8 mouse cellular contexts compared by ENCODE assay signal in genomic region chr8:71569366-71570290, GRCm38 (mm10). TPM values are rescaled to one million over a fixed set of nuclear protein-coding genes. Genes with fewer than 3 reads are reported as not detected.
DNase-seq lines count a peak whose midpoint lies in the region; ATAC-seq and TF ChIP-seq lines count a peak whose summit lies in the region.

No protein-coding gene starts in this region.

- no peak for TF ChIP-seq CTCF in kidney, postnatal 0 days (IDR thresholded peaks at IDR 0.05; ENCODE audit: low read depth)
- no peak; the same call in 1 of the 2 replicates for TF ChIP-seq CTCF in midbrain, postnatal 0 days (IDR thresholded peaks at IDR 0.05)

- no peaks in the 10 kb centered on the region for H3K36me3 ChIP-seq in forebrain, embryonic 11.5 days (ENCODE audit: control insufficient read depth, insufficient read depth, low read length)
- no peaks in the 10 kb centered on the region for H3K36me3 ChIP-seq in heart, embryonic 14.5 days (ENCODE audit: control insufficient read depth, insufficient read depth, low read length)
- H3K36me3 ChIP-seq in kidney, postnatal 0 days (ENCODE audit: insufficient read depth, low read length), result no peaks in the 10 kb centered on the region
- no peaks in the 10 kb centered on the region for H3K36me3 ChIP-seq in midbrain, postnatal 0 days (ENCODE audit: insufficient read depth, low read length)

- peak overlapping the region; percentile 93 for H3K4me2 ChIP-seq in forebrain, embryonic 11.5 days (ENCODE audit: low read depth, low read length, severe bottlenecking)
- peak overlapping the region; percentile 91 for H3K4me2 ChIP-seq in heart, embryonic 14.5 days (ENCODE audit: low read length)
- H3K4me2 ChIP-seq in kidney, postnatal 0 days (ENCODE audit: low read length), result peak overlapping the region; percentile 62
- H3K4me2 ChIP-seq in midbrain, postnatal 0 days (ENCODE audit: low read depth, low read length, poor library complexity, severe bottlenecking), result peak overlapping the region; percentile 77

- H3K27ac ChIP-seq in forebrain, embryonic 11.5 days (ENCODE audit: low read depth, low read length), result no peak overlapping the region
- H3K27ac ChIP-seq in heart, embryonic 14.5 days (replicated peaks in 1 of 2; ENCODE audit: control insufficient read depth in 1 of 2, insufficient read depth in 1 of 2, low read depth in 2 of 2, low read length in 2 of 2), result peak overlapping the region in 1 of 2 experiments; percentile 64; a peak in 2 of 4 replicates
- H3K27ac ChIP-seq in kidney, postnatal 0 days, result peak overlapping the region; percentile 96
- H3K27ac ChIP-seq in midbrain, postnatal 0 days (ENCODE audit: low read depth, low read length), result peak overlapping the region; percentile 89

- peak; percentile 75 for ATAC-seq in forebrain, embryonic 11.5 days (replicated peaks; ENCODE audit: low FRiP score)
- ATAC-seq in heart, embryonic 14.5 days (ENCODE audit: insufficient number of reproducible peaks, insufficient read depth, low FRiP score, low read depth), result peak; percentile 56
- ATAC-seq in kidney, postnatal 0 days (replicated peaks; ENCODE audit: low FRiP score, low read depth), result peak; percentile 78
- ATAC-seq in midbrain, postnatal 0 days (ENCODE audit: low FRiP score), result peak; percentile 79

- H3K4me3 ChIP-seq in forebrain, embryonic 11.5 days (ENCODE audit: low read depth, low read length), result peak overlapping the region; percentile 63
- H3K4me3 ChIP-seq in heart, embryonic 14.5 days (ENCODE audit: control insufficient read depth in 1 of 2, insufficient read depth in 1 of 2, low read depth in 1 of 2, low read length in 2 of 2), result peak overlapping the region; percentile 53 to 54
- peak overlapping the region; percentile 61 for H3K4me3 ChIP-seq in kidney, postnatal 0 days (replicated peaks; ENCODE audit: low read depth, low read length)
- H3K4me3 ChIP-seq in midbrain, postnatal 0 days (ENCODE audit: low read depth, low read length), result peak overlapping the region; percentile 65

- H3K4me1 ChIP-seq in forebrain, embryonic 11.5 days (replicated peaks; ENCODE audit: control insufficient read depth, insufficient read depth, low read length), result peaks cover 7% of the 10 kb centered on the region; the same call in 1 of the 2 replicates
- peaks cover 16 to 28% of the 10 kb centered on the region in 2 experiments for H3K4me1 ChIP-seq in heart, embryonic 14.5 days (ENCODE audit: control insufficient read depth in 2 of 2, insufficient read depth in 2 of 2, low read length in 2 of 2)
- peaks cover 6% of the 10 kb centered on the region; the same call in 1 of the 2 replicates for H3K4me1 ChIP-seq in kidney, postnatal 0 days (replicated peaks; ENCODE audit: insufficient read depth, low read length)
- H3K4me1 ChIP-seq in midbrain, postnatal 0 days (ENCODE audit: insufficient read depth, low read length), result peaks cover 8% of the 10 kb centered on the region; the same call in 1 of the 2 replicates

- H3K9ac ChIP-seq in forebrain, embryonic 11.5 days (ENCODE audit: low read length), result peak overlapping the region; percentile 57
- peak overlapping the region; percentile 73 for H3K9ac ChIP-seq in heart, embryonic 14.5 days (ENCODE audit: low read length)
- peak overlapping the region; percentile 67 for H3K9ac ChIP-seq in kidney, postnatal 0 days (ENCODE audit: low read depth, low read length)
- peak overlapping the region; percentile 79 for H3K9ac ChIP-seq in midbrain, postnatal 0 days (replicated peaks; ENCODE audit: low read length, poor library complexity, severe bottlenecking)

- H3K9me3 ChIP-seq in forebrain, embryonic 11.5 days (ENCODE audit: control insufficient read depth, low read length), result no peaks in the 10 kb centered on the region
- no peaks in the 10 kb centered on the region for H3K9me3 ChIP-seq in heart, embryonic 14.5 days (ENCODE audit: control insufficient read depth, low read length)
- H3K9me3 ChIP-seq in kidney, postnatal 0 days (replicated peaks; ENCODE audit: low read length), result no peaks in the 10 kb centered on the region
- no peaks in the 10 kb centered on the region for H3K9me3 ChIP-seq in midbrain, postnatal 0 days (ENCODE audit: low read length)

- under 1% methylated on average over 51 of the region's 51 CpGs for WGBS in forebrain, embryonic 11.5 days
- WGBS in heart, embryonic 14.5 days, result 1% methylated on average over 51 of the region's 51 CpGs
- 1% methylated on average over 51 of the region's 51 CpGs for WGBS in kidney, postnatal 0 days
- WGBS in midbrain, postnatal 0 days, result under 1% methylated on average over 50 of the region's 51 CpGs

- H3K27me3 ChIP-seq in forebrain, embryonic 11.5 days (ENCODE audit: control insufficient read depth, insufficient read depth, low read length), result peaks cover 6% of the 10 kb centered on the region; the same call in 1 of the 2 replicates
- H3K27me3 ChIP-seq in heart, embryonic 14.5 days (ENCODE audit: control insufficient read depth, insufficient read depth, low read length), result 0 out of 2 replicates have a peak, but pooled peaks cover 4% of the 10 kb centered on the region
- H3K27me3 ChIP-seq in kidney, postnatal 0 days (ENCODE audit: insufficient read depth, low read length), result no peaks in the 10 kb centered on the region
- H3K27me3 ChIP-seq in midbrain, postnatal 0 days (ENCODE audit: insufficient read depth, low read length), result 0 out of 2 replicates have a peak, but pooled peaks cover 4% of the 10 kb centered on the region

- DNase-seq in CD4-positive, CD25-positive, alpha-beta regulatory T cell, adult 2 months (ENCODE audit: low read depth, low spot score), result peak; percentile 83
- DNase-seq in c-Kit-positive CD71-negative TER-119-negative erythroid progenitor cells, embryonic 14.5 days (ENCODE audit: low read depth), result peak; percentile 77
- peak; percentile 90 for DNase-seq in forebrain, embryonic 11.5 days (ENCODE audit: low spot score)
- peak; percentile 93 for DNase-seq in kidney, postnatal 0 days (ENCODE audit: low spot score)
- peak; percentile 79 for DNase-seq in liver
- DNase-seq in midbrain, postnatal 0 days (ENCODE audit: low spot score), result peak; percentile 95
- DNase-seq in spleen, postnatal 10 days (ENCODE audit: low spot score in 2 of 2), result peak; percentile 41 to 72

RNA-seq across cellular contexts. Expression of gene Slc27a1, which starts 0.9 kb away (rescaled TPM):
- 18.4 and 19.1 TPM in 2 replicates for polyA plus RNA-seq in forebrain, embryonic 11.5 days (2014; fragmentation: Nextera tagmentation; extraction: Ambion mirVana)
- 14.6 and 15.3 TPM in 2 replicates for polyA plus RNA-seq in heart, embryonic 14.5 days (2014; fragmentation: Nextera tagmentation; extraction: Ambion mirVana)
- 50.5 and 53.7 TPM in 2 replicates for polyA plus RNA-seq in kidney, postnatal 0 days (2015; fragmentation: Nextera tagmentation; extraction: Ambion mirVana)
- 150 and 160 TPM in 2 replicates for total RNA-seq in midbrain, postnatal 0 days (2014; rRNA removed)
- 99.7 and 110 TPM in 2 replicates for polyA plus RNA-seq in midbrain, postnatal 0 days (2015; fragmentation: Nextera tagmentation; extraction: Ambion mirVana)

RNA-seq across cellular contexts. Expression of gene Nxnl1, which starts 3.2 kb away (rescaled TPM):
- not detected in 2 replicates for polyA plus RNA-seq in forebrain, embryonic 11.5 days (2014; fragmentation: Nextera tagmentation; extraction: Ambion mirVana)
- not detected in 2 replicates for polyA plus RNA-seq in heart, embryonic 14.5 days (2014; fragmentation: Nextera tagmentation; extraction: Ambion mirVana)
- 0.13 and 0.20 TPM in 2 replicates for polyA plus RNA-seq in kidney, postnatal 0 days (2015; fragmentation: Nextera tagmentation; extraction: Ambion mirVana)
- 0.55 TPM in 1 of 2 replicates, not detected in the other for total RNA-seq in midbrain, postnatal 0 days (2014; rRNA removed)
- 0.05 and 0.12 TPM in 2 replicates for polyA plus RNA-seq in midbrain, postnatal 0 days (2015; fragmentation: Nextera tagmentation; extraction: Ambion mirVana)

RNA-seq across cellular contexts. Expression of gene Tmem221, which starts 11.0 kb away (rescaled TPM):
- polyA plus RNA-seq in forebrain, embryonic 11.5 days (2014; fragmentation: Nextera tagmentation; extraction: Ambion mirVana), result 0.15 TPM in 1 of 2 replicates, not detected in the other
- 0.53 TPM in 1 of 2 replicates, not detected in the other for polyA plus RNA-seq in heart, embryonic 14.5 days (2014; fragmentation: Nextera tagmentation; extraction: Ambion mirVana)
- 17.1 and 19.1 TPM in 2 replicates for polyA plus RNA-seq in kidney, postnatal 0 days (2015; fragmentation: Nextera tagmentation; extraction: Ambion mirVana)
- 0.11 and 0.14 TPM in 2 replicates for total RNA-seq in midbrain, postnatal 0 days (2014; rRNA removed)
- 0.20 TPM in 1 of 2 replicates, not detected in the other for polyA plus RNA-seq in midbrain, postnatal 0 days (2015; fragmentation: Nextera tagmentation; extraction: Ambion mirVana)

RNA-seq across cellular contexts. Expression of gene Pgls, which starts 22.3 kb away (rescaled TPM):
- 218 and 238 TPM in 2 replicates for polyA plus RNA-seq in forebrain, embryonic 11.5 days (2014; fragmentation: Nextera tagmentation; extraction: Ambion mirVana)
- 199 and 201 TPM in 2 replicates for polyA plus RNA-seq in heart, embryonic 14.5 days (2014; fragmentation: Nextera tagmentation; extraction: Ambion mirVana)
- 279 and 296 TPM in 2 replicates for polyA plus RNA-seq in kidney, postnatal 0 days (2015; fragmentation: Nextera tagmentation; extraction: Ambion mirVana)
- total RNA-seq in midbrain, postnatal 0 days (2014; rRNA removed), result 333 and 399 TPM in 2 replicates
- polyA plus RNA-seq in midbrain, postnatal 0 days (2015; fragmentation: Nextera tagmentation; extraction: Ambion mirVana), result 293 and 300 TPM in 2 replicates

RNA-seq across cellular contexts. Expression of gene Mvb12a, which starts 26.9 kb away (rescaled TPM):
- polyA plus RNA-seq in forebrain, embryonic 11.5 days (2014; fragmentation: Nextera tagmentation; extraction: Ambion mirVana), result 50.1 and 62.8 TPM in 2 replicates
- 62.2 and 64.0 TPM in 2 replicates for polyA plus RNA-seq in heart, embryonic 14.5 days (2014; fragmentation: Nextera tagmentation; extraction: Ambion mirVana)
- polyA plus RNA-seq in kidney, postnatal 0 days (2015; fragmentation: Nextera tagmentation; extraction: Ambion mirVana), result 129 and 131 TPM in 2 replicates
- 77.4 and 79.2 TPM in 2 replicates for total RNA-seq in midbrain, postnatal 0 days (2014; rRNA removed)
- polyA plus RNA-seq in midbrain, postnatal 0 days (2015; fragmentation: Nextera tagmentation; extraction: Ambion mirVana), result 81.4 and 82.6 TPM in 2 replicates

Comparison
In these comparisons a context has a peak if more than half of its experiments do, and no peak if none do; other contexts are left out.
1. RNA of gene Tmem221, which starts 11.0 kb away (polyA plus RNA-seq): 17.1 to 19.1 TPM in kidney, postnatal 0 days; 0.53 TPM in heart, embryonic 14.5 days, 0.15 TPM in forebrain, embryonic 11.5 days and 0.20 TPM in midbrain, postnatal 0 days; every median in the first group is over 10 times any median in the second.
2. Peak in every context shown above with its lines, with median percentiles within 50 percentile points of each other: DNase-seq, ATAC-seq, H3K4me2 ChIP-seq, H3K4me3 ChIP-seq and H3K9ac ChIP-seq.